Mouse (Mus musculus): ENCODE measurements around the gene Gm498. TPM values are rescaled to one million over a fixed set of nuclear protein-coding genes. Genes with fewer than 3 reads are reported as not detected.

Gene Gm498
- polyA plus RNA-seq, 1 experiment from 2014 or later, result not detected

DNA sequence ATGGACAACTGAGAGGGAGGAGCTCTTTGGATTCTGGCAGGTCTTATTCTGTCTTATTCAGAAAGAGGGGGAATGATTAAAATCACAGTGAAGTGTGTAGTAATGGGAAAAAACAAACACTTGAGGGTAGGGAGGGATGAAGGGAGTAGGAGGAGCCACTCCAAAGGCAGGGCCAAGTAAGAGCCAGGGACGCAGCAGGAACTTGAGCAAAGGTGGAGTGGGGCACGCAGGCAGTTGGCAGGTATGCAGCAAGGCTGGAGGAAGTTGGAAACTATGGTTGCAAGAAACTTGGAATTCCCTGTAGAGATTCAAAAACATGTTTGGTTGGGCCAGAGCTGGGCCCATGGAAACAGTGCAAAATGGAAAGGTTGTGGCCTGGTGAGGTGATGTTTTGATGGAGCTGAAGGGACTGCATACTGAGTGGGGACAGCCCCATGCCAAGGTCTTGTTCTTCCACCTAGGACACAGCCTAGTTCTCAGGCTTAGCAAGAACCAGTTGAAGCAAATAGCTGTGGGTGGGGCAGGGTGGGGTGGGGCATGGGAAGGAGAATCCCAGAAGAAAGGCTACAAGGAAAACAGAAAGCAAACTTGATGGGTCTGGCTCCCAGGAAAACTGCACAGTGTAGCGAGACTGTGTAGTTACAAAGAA is 52.5 kb downstream of the Gm498 start:
- Histone ChIP-seq H3K4me3 (ENCODE audit: low read length) (no peak overlapping the region), H3K9ac (ENCODE audit: low read length) (no peak overlapping the region), H3K4me1 (ENCODE audit: control insufficient read depth, insufficient read depth, low read length) (no peaks in the 10 kb centered on the region), H3K27me3 (ENCODE audit: control insufficient read depth, insufficient read depth, low read length) (no peaks in the 10 kb centered on the region), H3K27ac (ENCODE audit: low read length) (no peak overlapping the region), H3K4me2 (ENCODE audit: low read depth, low read length) (no peak overlapping the region), H3K36me3 (ENCODE audit: control insufficient read depth, insufficient read depth) (no peaks in the 10 kb centered on the region), H3K9me3 (replicated peaks; ENCODE audit: control insufficient read depth, low read length) (0 out of 2 replicates have a peak, but pooled peaks cover 3% of the 10 kb centered on the region)
- WGBS, result 74% methylated on average over 3 of the region's 3 CpGs
- ATAC-seq (replicated peaks; ENCODE audit: extremely low read depth, insufficient read depth, low FRiP score), result no peak

DNA sequence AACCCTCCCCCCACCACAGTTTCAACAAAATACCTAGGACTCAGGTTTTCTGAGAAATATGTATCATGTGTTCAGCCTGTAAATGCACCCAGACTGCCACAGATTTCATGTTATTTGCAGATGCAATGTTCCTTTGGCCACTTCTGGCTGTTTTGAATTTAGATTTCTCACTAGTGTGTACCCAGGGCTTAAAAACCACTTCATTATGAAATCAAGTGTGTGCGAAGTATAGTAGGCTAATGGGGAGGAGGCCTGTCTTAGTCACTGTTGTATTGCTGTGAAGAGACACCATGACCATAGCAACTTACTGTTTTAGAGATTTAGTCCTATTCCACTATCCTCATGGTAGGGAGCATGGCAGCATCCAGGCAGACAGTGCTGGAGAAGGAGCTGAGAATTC is 63.3 kb downstream of the Gm498 start:
- no peak overlapping the region for H3K4me2 ChIP-seq (ENCODE audit: low read depth, low read length)
- H3K9me3 ChIP-seq (replicated peaks; ENCODE audit: control insufficient read depth, low read length), result no peaks in the 10 kb centered on the region
- H3K4me1 ChIP-seq (ENCODE audit: control insufficient read depth, insufficient read depth, low read length), result no peaks in the 10 kb centered on the region
- ATAC-seq (replicated peaks; ENCODE audit: extremely low read depth, insufficient read depth, low FRiP score), result no peak
- no peak overlapping the region for H3K4me3 ChIP-seq (ENCODE audit: low read length)
- 95% methylated on average over 1 of the region's 1 CpGs for WGBS
- H3K27me3 ChIP-seq (ENCODE audit: control insufficient read depth, insufficient read depth, low read length), result peaks cover 2% of the 10 kb centered on the region; the same call in 1 of the 2 replicates
- no peak overlapping the region for H3K9ac ChIP-seq (ENCODE audit: low read length)
- no peaks in the 10 kb centered on the region for H3K36me3 ChIP-seq (ENCODE audit: control insufficient read depth, insufficient read depth)
- no peak overlapping the region for H3K27ac ChIP-seq (ENCODE audit: low read length)

DNA sequence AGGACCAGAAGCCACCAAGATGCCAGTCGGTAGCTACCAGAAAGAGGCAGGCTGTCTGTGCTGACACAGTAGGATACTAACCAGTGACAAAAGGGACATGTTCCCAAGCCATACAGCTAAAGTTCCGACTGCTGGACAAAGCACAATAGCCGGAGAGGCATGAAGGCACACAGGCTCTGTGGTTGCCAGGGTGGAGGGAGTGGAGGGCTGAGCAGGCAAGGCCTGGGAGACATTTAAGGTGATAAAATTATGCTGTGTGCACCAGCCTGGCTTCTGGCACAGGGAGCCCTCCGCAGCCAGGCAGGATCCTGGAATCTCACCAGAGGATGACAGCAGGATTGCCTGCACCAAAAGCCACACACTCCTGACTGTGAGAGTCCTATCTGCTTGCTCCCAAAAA is 72.0 kb downstream of the Gm498 start:
- ATAC-seq (replicated peaks; ENCODE audit: extremely low read depth, insufficient read depth, low FRiP score), result no peak
- H3K27ac ChIP-seq (ENCODE audit: low read length), result no peak overlapping the region
- H3K4me3 ChIP-seq (ENCODE audit: low read length), result no peak overlapping the region
- H3K4me1 ChIP-seq (ENCODE audit: control insufficient read depth, insufficient read depth, low read length), result no peaks in the 10 kb centered on the region
- WGBS, result 56% methylated on average over 4 of the region's 4 CpGs
- no peak overlapping the region for H3K9ac ChIP-seq (ENCODE audit: low read length)
- no peaks in the 10 kb centered on the region for H3K36me3 ChIP-seq (ENCODE audit: control insufficient read depth, insufficient read depth)
- H3K4me2 ChIP-seq (ENCODE audit: low read depth, low read length), result no peak overlapping the region
- no peaks in the 10 kb centered on the region for H3K27me3 ChIP-seq (ENCODE audit: control insufficient read depth, insufficient read depth, low read length)
- no peaks in the 10 kb centered on the region for H3K9me3 ChIP-seq (replicated peaks; ENCODE audit: control insufficient read depth, low read length)

DNA sequence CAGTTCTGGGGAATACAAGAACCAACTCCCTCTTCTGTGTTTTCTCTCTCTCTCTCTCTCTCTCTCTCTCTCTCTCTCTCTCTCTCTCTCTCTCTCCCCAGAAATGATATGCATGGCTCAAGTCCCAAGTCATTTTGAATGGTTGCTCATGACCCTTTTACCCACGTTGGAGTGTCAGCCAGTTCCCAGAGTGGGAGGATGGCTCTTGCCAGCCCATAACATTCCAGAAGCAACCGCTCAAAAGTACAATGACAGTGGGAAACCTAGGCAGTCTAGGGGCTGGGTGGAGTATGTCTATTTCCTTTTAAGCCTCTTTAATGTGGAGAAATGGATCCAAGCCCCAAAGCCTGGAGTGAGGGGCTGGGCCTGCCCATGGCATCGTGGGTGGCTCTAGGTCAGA is 72.8 kb downstream of the Gm498 start:
- 60% methylated on average over 3 of the region's 3 CpGs for WGBS

DNA sequence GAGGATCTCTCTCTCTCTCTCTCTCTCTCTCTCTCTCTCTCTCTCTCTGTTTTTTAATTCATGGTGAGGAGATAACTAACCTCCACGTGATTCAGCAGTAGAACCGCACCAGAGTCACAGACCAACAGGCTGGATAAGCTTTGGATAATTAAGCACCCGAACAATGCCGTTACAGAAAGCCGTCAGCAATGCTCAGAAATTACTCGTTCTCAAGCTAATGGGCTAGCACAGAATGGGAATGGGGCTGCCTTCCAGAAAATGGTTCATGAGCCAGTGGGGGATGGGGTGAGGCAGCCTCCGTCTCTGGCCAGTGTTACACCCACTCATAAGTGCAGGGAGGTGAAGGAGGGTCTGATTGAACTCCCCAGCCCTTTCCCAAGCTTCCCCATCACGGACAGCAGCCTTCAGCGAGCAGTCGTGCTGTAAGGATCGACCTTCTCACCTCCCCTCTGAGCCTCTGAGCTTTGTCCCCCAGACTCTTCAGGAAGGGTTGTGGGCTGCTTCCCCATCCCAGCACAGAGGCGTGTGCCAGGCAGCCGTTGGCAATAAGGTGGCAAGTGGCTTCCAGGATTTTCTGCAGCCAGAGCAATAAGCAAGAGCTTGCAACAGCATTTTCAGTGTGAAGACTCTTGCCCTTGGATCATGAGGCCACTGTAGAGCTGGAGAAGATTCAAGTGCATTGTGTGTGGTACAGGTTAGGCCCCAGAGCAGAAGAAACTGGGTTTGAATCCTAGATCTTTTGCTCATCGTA is 76.5 kb downstream of the Gm498 start:
- ATAC-seq (replicated peaks; ENCODE audit: extremely low read depth, insufficient read depth, low FRiP score), result no peak
- WGBS, result 73% methylated on average over 14 of the region's 14 CpGs

More for the DNA sequence above, 72.8 kb downstream of the Gm498 start:
- no peak for ATAC-seq (replicated peaks; ENCODE audit: extremely low read depth, insufficient read depth, low FRiP score)
- Histone ChIP-seq H3K4me3 (ENCODE audit: low read length) (no peak overlapping the region), H3K27me3 (ENCODE audit: control insufficient read depth, insufficient read depth, low read length) (no peaks in the 10 kb centered on the region), H3K36me3 (ENCODE audit: control insufficient read depth, insufficient read depth) (no peaks in the 10 kb centered on the region), H3K4me2 (ENCODE audit: low read depth, low read length) (no peak overlapping the region), H3K9me3 (replicated peaks; ENCODE audit: control insufficient read depth, low read length) (no peaks in the 10 kb centered on the region), H3K4me1 (ENCODE audit: control insufficient read depth, insufficient read depth, low read length) (no peaks in the 10 kb centered on the region), H3K27ac (ENCODE audit: low read length) (no peak overlapping the region), H3K9ac (ENCODE audit: low read length) (no peak overlapping the region)

DNA sequence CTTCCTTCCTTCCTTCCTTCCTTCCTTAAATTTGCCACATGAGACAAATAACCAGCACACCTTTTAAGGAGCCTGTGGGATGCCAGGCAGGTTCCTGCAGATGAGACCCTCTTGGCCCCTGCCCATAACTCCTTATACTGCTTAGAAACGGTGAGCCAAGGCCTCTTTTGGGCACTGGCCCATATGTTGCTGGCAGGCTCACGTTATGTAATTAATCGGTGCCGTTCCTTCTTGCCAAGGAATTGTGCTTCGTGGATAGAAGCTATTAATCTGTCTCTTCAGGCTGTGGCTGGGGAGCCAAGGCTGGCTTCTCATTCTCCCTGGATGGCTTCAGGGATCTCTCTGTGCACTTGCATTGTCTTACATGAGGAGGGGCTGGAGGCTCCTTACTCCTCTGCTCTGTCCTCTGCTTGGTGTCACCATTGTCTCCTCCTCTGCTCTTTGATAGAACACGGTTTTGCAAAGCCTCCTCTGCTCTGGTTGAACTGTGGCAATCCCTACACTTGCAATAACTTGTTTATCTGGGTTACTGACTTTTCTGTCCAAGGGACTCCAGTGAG is 77.9 kb downstream of the Gm498 start:
- Histone ChIP-seq H3K4me3 (ENCODE audit: low read length) (no peak overlapping the region), H3K36me3 (ENCODE audit: control insufficient read depth, insufficient read depth) (no peaks in the 10 kb centered on the region), H3K9me3 (replicated peaks; ENCODE audit: control insufficient read depth, low read length) (no peaks in the 10 kb centered on the region), H3K9ac (ENCODE audit: low read length) (no peak overlapping the region), H3K4me2 (ENCODE audit: low read depth, low read length) (no peak overlapping the region), H3K27ac (ENCODE audit: low read length) (no peak overlapping the region), H3K27me3 (ENCODE audit: control insufficient read depth, insufficient read depth, low read length) (no peaks in the 10 kb centered on the region), H3K4me1 (ENCODE audit: control insufficient read depth, insufficient read depth, low read length) (no peaks in the 10 kb centered on the region)
- WGBS, result 74% methylated on average over 6 of the region's 6 CpGs
- ATAC-seq (replicated peaks; ENCODE audit: extremely low read depth, insufficient read depth, low FRiP score), result no peak

More for the DNA sequence above, 76.5 kb downstream of the Gm498 start:
- Histone ChIP-seq H3K36me3 (ENCODE audit: control insufficient read depth, insufficient read depth) (no peaks in the 10 kb centered on the region), H3K9me3 (replicated peaks; ENCODE audit: control insufficient read depth, low read length) (no peaks in the 10 kb centered on the region), H3K9ac (ENCODE audit: low read length) (no peak overlapping the region), H3K4me2 (ENCODE audit: low read depth, low read length) (no peak overlapping the region), H3K4me3 (ENCODE audit: low read length) (no peak overlapping the region), H3K27me3 (ENCODE audit: control insufficient read depth, insufficient read depth, low read length) (no peaks in the 10 kb centered on the region), H3K27ac (ENCODE audit: low read length) (no peak overlapping the region), H3K4me1 (ENCODE audit: control insufficient read depth, insufficient read depth, low read length) (no peaks in the 10 kb centered on the region)

Small RNAs within 50 kb of the gene (microRNA-seq; reads per million reads assigned to microRNA genes)
- gene Mir6404, result not detected

Other genes starting within 250 kb of the Gm498 start
- gene Tnfrsf26, start 238.1 kb upstream of the Gm498 start, polyA plus RNA-seq (2015; fragmentation: Nextera tagmentation; extraction: Ambion mirVana), result 0.65 and 1.2 TPM in 2 replicates
- 2.2 and 2.3 TPM in 2 replicates for gene Tnfrsf22, start 217.2 kb upstream of the Gm498 start, polyA plus RNA-seq (2015; fragmentation: Nextera tagmentation; extraction: Ambion mirVana)
- gene Tnfrsf23, start 181.0 kb upstream of the Gm498 start, polyA plus RNA-seq (2015; fragmentation: Nextera tagmentation; extraction: Ambion mirVana), result 1.3 and 1.5 TPM in 2 replicates
- 35.8 and 39.5 TPM in 2 replicates for gene Osbpl5, start 109.9 kb upstream of the Gm498 start, polyA plus RNA-seq (2015; fragmentation: Nextera tagmentation; extraction: Ambion mirVana)
- not detected in 2 replicates for gene Mrgprg, start 99.8 kb upstream of the Gm498 start, polyA plus RNA-seq (2015; fragmentation: Nextera tagmentation; extraction: Ambion mirVana)
- gene Mrgpre, start 82.3 kb upstream of the Gm498 start, polyA plus RNA-seq (2015; fragmentation: Nextera tagmentation; extraction: Ambion mirVana), result 1.7 and 2.2 TPM in 2 replicates
- gene Nadsyn1, start 44.0 kb upstream of the Gm498 start, polyA plus RNA-seq (2015; fragmentation: Nextera tagmentation; extraction: Ambion mirVana), result 9.0 and 9.1 TPM in 2 replicates
- gene Dhcr7, start 43.7 kb upstream of the Gm498 start, polyA plus RNA-seq (2015; fragmentation: Nextera tagmentation; extraction: Ambion mirVana), result 19.1 and 23.8 TPM in 2 replicates
- 0.76 and 0.79 TPM in 2 replicates for gene Shank2, start 135.1 kb downstream of the Gm498 start, polyA plus RNA-seq (2015; fragmentation: Nextera tagmentation; extraction: Ambion mirVana)